Mouse (Mus musculus) heart, postnatal 0 days (tissue): ENCODE results near the gene Lcn9.

Experiments used
- CTCF ChIP-seq: IDR thresholded peaks from 2 replicates; pipeline ENCODE4 v1.5.1; 2016; ENCODE audit warnings: antibody characterized with exemption, control low read depth, low read depth
- EP300 ChIP-seq: IDR thresholded peaks from 2 replicates; pipeline ENCODE4 v1.6.1; 2016; ENCODE audit warnings: antibody characterized with exemption, low read depth

GRCm38 (mm10) chr2:25863337-25864131, 40.6 kb downstream of the Lcn9 start, which contains the start of gene Kcnt1:
- TF ChIP-seq CTCF (no peak), EP300 (no peak)
